Mouse (Mus musculus): ENCODE results near the gene Socs3.

Gene Socs3

GRCm38 (mm10) chr11:117969945-117970872 lies at the start of gene Socs3:
Gene Socs3 (minus strand): TSS chr11:117970047.
- peak; percentile 80 for DNase-seq

- DNase-seq = no peak
Measured at GRCm38 (mm10) chr11:118018328-118018727, 48.5 kb upstream of the Socs3 start.

- no peak for DNase-seq
Measured at GRCm38 (mm10) chr11:118015381-118016145, 45.7 kb upstream of the Socs3 start.

- no peak for DNase-seq
Measured at GRCm38 (mm10) chr11:118014391-118014995, 44.6 kb upstream of the Socs3 start.

- no peak for DNase-seq
Measured at GRCm38 (mm10) chr11:118013339-118013738, 43.5 kb upstream of the Socs3 start.

- DNase-seq = no peak
Measured at GRCm38 (mm10) chr11:118012595-118012994, 42.7 kb upstream of the Socs3 start.

- DNase-seq = no peak
Measured at GRCm38 (mm10) chr11:118009865-118010571, 40.2 kb upstream of the Socs3 start.

- DNase-seq = no peak
Measured at GRCm38 (mm10) chr11:118008843-118009242, 39.0 kb upstream of the Socs3 start.

GRCm38 (mm10) chr11:118008144-118008805 lies 38.4 kb upstream of the Socs3 start:
- DNase-seq = no peak

- no peak for DNase-seq
Measured at GRCm38 (mm10) chr11:118007460-118008143, 37.8 kb upstream of the Socs3 start.

GRCm38 (mm10) chr11:118004217-118004616 lies 34.4 kb upstream of the Socs3 start:
- DNase-seq = no peak

GRCm38 (mm10) chr11:118003718-118004117 lies 33.9 kb upstream of the Socs3 start:
- DNase-seq = no peak

GRCm38 (mm10) chr11:118003176-118003575 lies 33.3 kb upstream of the Socs3 start:
- DNase-seq = no peak

- DNase-seq = no peak
Measured at GRCm38 (mm10) chr11:118000565-118001215, 30.8 kb upstream of the Socs3 start.

GRCm38 (mm10) chr11:118000083-118000482 lies 30.2 kb upstream of the Socs3 start:
- no peak for DNase-seq

- DNase-seq = no peak
Measured at GRCm38 (mm10) chr11:117999260-117999934, 29.6 kb upstream of the Socs3 start.

GRCm38 (mm10) chr11:117998356-117998755 lies 28.5 kb upstream of the Socs3 start:
- no peak for DNase-seq

- no peak for DNase-seq
Measured at GRCm38 (mm10) chr11:117997085-117997484, 27.2 kb upstream of the Socs3 start.

GRCm38 (mm10) chr11:117996066-117996465 lies 26.2 kb upstream of the Socs3 start:
- no peak for DNase-seq

- DNase-seq = no peak
Measured at GRCm38 (mm10) chr11:117995661-117996060, 25.8 kb upstream of the Socs3 start.

Data from cerebellum, adult 9-11 months (tissue).